In the genomic region with DNA sequence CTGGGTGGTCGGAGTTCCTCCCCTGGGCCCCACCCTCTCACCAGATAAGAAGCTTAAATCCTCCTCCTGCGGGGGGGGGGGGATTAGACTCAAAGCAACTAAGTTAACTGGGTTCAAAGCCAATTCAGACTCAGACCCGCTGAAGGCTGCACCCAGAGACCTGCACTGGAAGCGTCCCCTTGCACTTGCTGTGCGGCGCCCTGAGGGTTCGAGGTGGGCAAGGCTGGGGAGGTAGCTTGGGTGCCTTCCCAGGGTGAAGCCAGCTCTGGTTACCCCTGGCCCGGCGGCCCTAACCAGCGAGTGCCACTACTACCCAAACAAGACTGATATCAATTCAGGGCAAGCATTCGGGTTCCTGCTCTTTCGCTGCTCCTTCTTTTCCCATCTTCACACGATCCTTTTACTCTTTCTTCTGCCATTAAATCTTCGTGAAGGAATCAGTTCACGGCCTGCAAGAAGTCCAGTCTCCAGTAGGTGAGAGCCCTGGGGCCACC, we compare ENCODE assay signal across 18 mouse cellular contexts. TPM values are rescaled to one million over a fixed set of nuclear protein-coding genes. Genes with fewer than 3 reads are reported as not detected.
DNase-seq lines count a peak whose midpoint lies in the region; ATAC-seq and TF ChIP-seq lines count a peak whose summit lies in the region.
"Had no signal": no experiment of that assay in that cellular context is flagged by ENCODE, and none has a peak within 500 bp of the region (broad histone marks: within the 10 kb centered on the region; RNA-seq: fewer than 3 reads in every experiment).

No protein-coding gene starts in this region.

- no peaks in the 10 kb centered on the region for H3K36me3 ChIP-seq in liver, embryonic 11.5 days (ENCODE audit: control insufficient read depth, insufficient read depth, low read length)
- no peaks in the 10 kb centered on the region for H3K36me3 ChIP-seq in liver, embryonic 12.5 days
- no peaks in the 10 kb centered on the region for H3K36me3 ChIP-seq in neural tube, embryonic 15.5 days
- H3K36me3 ChIP-seq in intestine, postnatal 0 days (ENCODE audit: control insufficient read depth, insufficient read depth): no peaks in the 10 kb centered on the region
- H3K36me3 ChIP-seq in stomach, postnatal 0 days (ENCODE audit: control insufficient read depth, insufficient read depth, low read length): no peaks in the 10 kb centered on the region
- H3K36me3 ChIP-seq: hindbrain, embryonic 15.5 days; limb, embryonic 13.5 days had no signal

- H3K27ac ChIP-seq in liver, embryonic 11.5 days (ENCODE audit: low read depth, low read length): no peak overlapping the region
- H3K27ac ChIP-seq in liver, embryonic 12.5 days: no peak overlapping the region
- H3K27ac ChIP-seq in neural tube, embryonic 15.5 days (replicated peaks): no peak overlapping the region
- no peak overlapping the region for H3K27ac ChIP-seq in intestine, postnatal 0 days (ENCODE audit: low read depth, low read length)
- H3K27ac ChIP-seq in stomach, postnatal 0 days (replicated peaks): peak overlapping the region; percentile 95
- H3K27ac ChIP-seq: hindbrain, embryonic 15.5 days; limb, embryonic 13.5 days had no signal

- 0 out of 2 replicates have a peak overlapping the region, but pooled peaks have one; percentile 12 for H3K4me3 ChIP-seq in liver, embryonic 11.5 days (ENCODE audit: low read depth, low read length)
- H3K4me3 ChIP-seq in liver, embryonic 12.5 days: no peak overlapping the region
- no peak overlapping the region for H3K4me3 ChIP-seq in neural tube, embryonic 15.5 days (replicated peaks)
- H3K4me3 ChIP-seq in intestine, postnatal 0 days (ENCODE audit: low read depth, low read length): no peak overlapping the region
- peak overlapping the region; percentile 31 for H3K4me3 ChIP-seq in stomach, postnatal 0 days (ENCODE audit: low read depth, low read length)
- H3K4me3 ChIP-seq: hindbrain, embryonic 15.5 days; limb, embryonic 13.5 days had no signal

- 4% methylated on average over 15 of the region's 15 CpGs for whole genome bisulfite sequencing in liver, embryonic 11.5 days
- WGBS in liver, embryonic 12.5 days (ENCODE audit: insufficient replicate concordance): 6% methylated on average over 15 of the region's 15 CpGs
- WGBS in neural tube, embryonic 15.5 days: 1% methylated on average over 15 of the region's 15 CpGs
- 4% methylated on average over 15 of the region's 15 CpGs for WGBS in intestine, postnatal 0 days
- WGBS in stomach, postnatal 0 days: 6% methylated on average over 15 of the region's 15 CpGs

- H3K27me3 ChIP-seq in liver, embryonic 11.5 days (replicated peaks; ENCODE audit: control insufficient read depth, insufficient read depth, low read length): peaks cover 99% of the 10 kb centered on the region
- peaks cover 98% of the 10 kb centered on the region for H3K27me3 ChIP-seq in liver, embryonic 12.5 days (replicated peaks)
- peaks cover 96% of the 10 kb centered on the region for H3K27me3 ChIP-seq in neural tube, embryonic 15.5 days (replicated peaks)
- H3K27me3 ChIP-seq in intestine, postnatal 0 days (replicated peaks; ENCODE audit: control insufficient read depth, insufficient read depth, low read length): peaks cover 68% of the 10 kb centered on the region
- H3K27me3 ChIP-seq in stomach, postnatal 0 days (ENCODE audit: control insufficient read depth, insufficient read depth, low read length): peaks cover 2% of the 10 kb centered on the region; the same call in 1 of the 2 replicates

- DNase-seq in liver, embryonic 11.5 days (ENCODE audit: low spot score): no peak
- peak; percentile 47 for DNase-seq in neural tube, embryonic 10.5 days (ENCODE audit: extremely low spot score, low spot score)
- DNase-seq in stomach, postnatal 0 days (ENCODE audit: low spot score): peak; percentile 51
- no peak for DNase-seq in right cerebral cortex, postnatal 36 days (ENCODE audit: low spot score in 2 of 2)
- DNase-seq in ovary, postnatal 14 days (ENCODE audit: low spot score): no peak
- DNase-seq: adrenal gland, postnatal 14 days; cerebellum, adult 9-11 months; gastrocnemius, postnatal 25 days; liver, postnatal 0 days; right cerebral cortex, adult 18-20 months had no signal

- H3K9ac ChIP-seq in liver, embryonic 11.5 days (ENCODE audit: low read depth, low read length): no peak overlapping the region
- no peak overlapping the region for H3K9ac ChIP-seq in liver, embryonic 12.5 days
- H3K9ac ChIP-seq in neural tube, embryonic 15.5 days (replicated peaks): no peak overlapping the region
- H3K9ac ChIP-seq in intestine, postnatal 0 days (ENCODE audit: low read depth, low read length): no peak overlapping the region
- peak overlapping the region; percentile 54 for H3K9ac ChIP-seq in stomach, postnatal 0 days (ENCODE audit: low read length)
- H3K9ac ChIP-seq: hindbrain, embryonic 15.5 days; limb, embryonic 13.5 days; liver, postnatal 0 days had no signal

- H3K4me2 ChIP-seq in liver, embryonic 11.5 days: peak overlapping the region; percentile 27
- no peak overlapping the region for H3K4me2 ChIP-seq in liver, embryonic 12.5 days
- no peak overlapping the region for H3K4me2 ChIP-seq in neural tube, embryonic 15.5 days
- peak overlapping the region; percentile 33; the same call in 1 of the 2 replicates for H3K4me2 ChIP-seq in intestine, postnatal 0 days (replicated peaks; ENCODE audit: low read depth)
- H3K4me2 ChIP-seq in stomach, postnatal 0 days (replicated peaks; ENCODE audit: low read depth): peak overlapping the region; percentile 52
- H3K4me2 ChIP-seq: hindbrain, embryonic 15.5 days; limb, embryonic 13.5 days had no signal

- TF ChIP-seq EP300 in stomach, postnatal 0 days (optimal IDR thresholded peaks at IDR 0.05): no peak

- H3K4me1 ChIP-seq in liver, embryonic 11.5 days (replicated peaks; ENCODE audit: control insufficient read depth, insufficient read depth, low read length): peaks cover 7% of the 10 kb centered on the region; the same call in 1 of the 2 replicates
- peaks cover 16% of the 10 kb centered on the region for H3K4me1 ChIP-seq in liver, embryonic 12.5 days
- peaks cover 18% of the 10 kb centered on the region for H3K4me1 ChIP-seq in neural tube, embryonic 15.5 days
- no peaks in the 10 kb centered on the region for H3K4me1 ChIP-seq in intestine, postnatal 0 days (replicated peaks; ENCODE audit: control insufficient read depth, insufficient read depth, low read length)
- no peaks in the 10 kb centered on the region for H3K4me1 ChIP-seq in stomach, postnatal 0 days (replicated peaks; ENCODE audit: control insufficient read depth, insufficient read depth)

- ATAC-seq in liver, embryonic 11.5 days (replicated peaks; ENCODE audit: low FRiP score): no peak
- no peak for ATAC-seq in liver, embryonic 12.5 days
- ATAC-seq in neural tube, embryonic 15.5 days (ENCODE audit: low FRiP score): no peak
- ATAC-seq in intestine, postnatal 0 days: no peak
- no peak for ATAC-seq in stomach, postnatal 0 days (ENCODE audit: low FRiP score, low TSS enrichment)
- ATAC-seq: CD4-positive, CD25-positive, alpha-beta regulatory T cell, adult 4 months; liver, postnatal 0 days had no signal

- no peaks in the 10 kb centered on the region for H3K9me3 ChIP-seq in liver, embryonic 11.5 days (ENCODE audit: control insufficient read depth, low read length)
- no peaks in the 10 kb centered on the region for H3K9me3 ChIP-seq in liver, embryonic 12.5 days (replicated peaks)
- H3K9me3 ChIP-seq in neural tube, embryonic 15.5 days (replicated peaks): no peaks in the 10 kb centered on the region
- H3K9me3 ChIP-seq in intestine, postnatal 0 days (ENCODE audit: control insufficient read depth): no peaks in the 10 kb centered on the region
- H3K9me3 ChIP-seq in stomach, postnatal 0 days (ENCODE audit: control insufficient read depth, low read length): no peaks in the 10 kb centered on the region
- H3K9me3 ChIP-seq: hindbrain, embryonic 15.5 days; limb, embryonic 13.5 days had no signal

- TF ChIP-seq CTCF in intestine, postnatal 0 days (IDR thresholded peaks at IDR 0.05; ENCODE audit: low read depth): no peak
- no peak for TF ChIP-seq CTCF in stomach, postnatal 0 days (IDR thresholded peaks at IDR 0.05; ENCODE audit: low read depth)

RNA-seq across cellular contexts. Expression of a gene that starts 3.0 kb away (rescaled TPM):
- polyA plus RNA-seq in liver, embryonic 11.5 days (2014; fragmentation: Nextera tagmentation; extraction: Ambion mirVana): 3.4 and 3.5 TPM in 2 replicates
- 2.4 and 2.6 TPM in 2 replicates for polyA plus RNA-seq in liver, embryonic 12.5 days (2016; fragmentation: Nextera tagmentation; extraction: Ambion mirVana)
- 0.40 and 1.1 TPM in 2 replicates for polyA plus RNA-seq in neural tube, embryonic 15.5 days (2015; fragmentation: Nextera tagmentation; extraction: Ambion mirVana)
- polyA plus RNA-seq in intestine, postnatal 0 days (2015; fragmentation: Nextera tagmentation; extraction: Ambion mirVana): 3.7 and 4.0 TPM in 2 replicates
- 16.1 and 28.9 TPM in 2 replicates for polyA plus RNA-seq in stomach, postnatal 0 days (2015; fragmentation: Nextera tagmentation; extraction: Ambion mirVana)
- polyA plus RNA-seq: CD4-positive, CD25-positive, alpha-beta regulatory T cell, adult 4 months; frontal cortex, adult 2 months; limb, embryonic 13.5 days; spleen, adult 2 months had no signal

RNA-seq across cellular contexts. Expression of a gene that starts 14.2 kb away (rescaled TPM):
- polyA plus RNA-seq in liver, embryonic 11.5 days (2014; fragmentation: Nextera tagmentation; extraction: Ambion mirVana): 0.38 and 0.47 TPM in 2 replicates
- polyA plus RNA-seq in liver, embryonic 12.5 days (2016; fragmentation: Nextera tagmentation; extraction: Ambion mirVana): 0.08 and 0.11 TPM in 2 replicates
- 0.75 and 0.83 TPM in 2 replicates for polyA plus RNA-seq in neural tube, embryonic 15.5 days (2015; fragmentation: Nextera tagmentation; extraction: Ambion mirVana)
- 0.20 and 0.43 TPM in 2 replicates for polyA plus RNA-seq in intestine, postnatal 0 days (2015; fragmentation: Nextera tagmentation; extraction: Ambion mirVana)
- polyA plus RNA-seq in stomach, postnatal 0 days (2015; fragmentation: Nextera tagmentation; extraction: Ambion mirVana): 3.3 and 3.5 TPM in 2 replicates
- polyA plus RNA-seq: CD4-positive, CD25-positive, alpha-beta regulatory T cell, adult 4 months had no signal

Comparison
In these comparisons a context has a peak if more than half of its experiments do, and no peak if none do; other contexts are left out.
1. H3K4me2 ChIP-seq: peak in liver, embryonic 11.5 days (single experiment), intestine, postnatal 0 days (single experiment) and stomach, postnatal 0 days (single experiment); none in liver, embryonic 12.5 days (single experiment) and neural tube, embryonic 15.5 days (single experiment).
2. H3K4me3 ChIP-seq: peak in liver, embryonic 11.5 days (single experiment) and stomach, postnatal 0 days (single experiment); none in liver, embryonic 12.5 days (single experiment), neural tube, embryonic 15.5 days (single experiment) and intestine, postnatal 0 days (single experiment).
3. DNase-seq: peak in neural tube, embryonic 10.5 days (single experiment) and stomach, postnatal 0 days (single experiment); none in liver, embryonic 11.5 days (single experiment), right cerebral cortex, postnatal 36 days (0 of 2) and ovary, postnatal 14 days (single experiment).